Mouse (Mus musculus): ENCODE measurements around the gene Mip. TPM values are rescaled to one million over a fixed set of nuclear protein-coding genes. Genes with fewer than 3 reads are reported as not detected.

The Mip gene
- 0.37 and 0.62 TPM in 2 replicates for polyA plus RNA-seq (2011; ENCODE audit: insufficient read depth, insufficient read length, low read depth, missing spikeins)

DNA sequence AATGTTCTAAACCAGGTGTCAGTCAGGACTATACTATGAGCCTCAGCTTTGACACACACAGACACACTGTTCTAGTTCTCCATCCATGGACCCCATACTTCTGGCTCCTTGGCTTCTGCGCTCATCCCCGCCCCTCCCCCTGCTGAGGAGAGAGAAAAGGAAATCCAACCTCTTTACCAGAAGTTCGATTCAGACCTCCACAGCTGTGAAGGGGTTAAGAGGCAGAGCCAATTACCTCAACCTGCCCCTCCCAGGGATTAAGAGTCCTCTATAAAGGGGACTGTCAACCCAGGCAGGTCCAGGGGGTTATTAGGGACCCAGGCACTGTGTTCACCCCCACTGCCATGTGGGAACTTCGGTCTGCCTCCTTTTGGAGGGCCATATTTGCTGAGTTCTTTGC, at the start of gene Mip:
TSS of gene Mip (plus strand) at position 301 of the 400 bp plus-strand sequence.
- no peaks in the 10 kb centered on the region for H3K36me3 ChIP-seq (ENCODE audit: control insufficient read depth, insufficient read depth, low read length, poor library complexity, severe bottlenecking)
- no peaks in the 10 kb centered on the region for H3K4me1 ChIP-seq (ENCODE audit: control insufficient read depth, insufficient read depth, low read length)
- no peak within 1 kb of the TSS for H3K9ac ChIP-seq (ENCODE audit: low read depth, poor library complexity, severe bottlenecking)
- H3K4me3 ChIP-seq (ENCODE audit: low read depth, low read length): peak within 1 kb of the TSS; percentile 16
- no peak for TF ChIP-seq CTCF (IDR thresholded peaks at IDR 0.05; ENCODE audit: low read depth, low read length)
- TF ChIP-seq POLR2A (IDR thresholded peaks at IDR 0.05; ENCODE audit: insufficient read depth, low read length): no peak
- no peak for TF ChIP-seq EP300 (IDR thresholded peaks at IDR 0.05; ENCODE audit: insufficient read depth, low read depth, low read length)
- H3K27me3 ChIP-seq (ENCODE audit: control insufficient read depth, insufficient read depth, low read length, poor library complexity, severe bottlenecking): no peaks in the 10 kb centered on the region
- H3K9me3 ChIP-seq (replicated peaks; ENCODE audit: control insufficient read depth, insufficient read depth, low read length, poor library complexity, severe bottlenecking): no peaks in the 10 kb centered on the region
- no peak within 1 kb of the TSS for H3K27ac ChIP-seq (ENCODE audit: insufficient read depth, low read length)

- no peaks in the 10 kb centered on the region for H3K4me1 ChIP-seq (ENCODE audit: control insufficient read depth, insufficient read depth, low read length)
- H3K9ac ChIP-seq (ENCODE audit: low read depth, poor library complexity, severe bottlenecking): peak overlapping the region; percentile 82
- H3K27me3 ChIP-seq (ENCODE audit: control insufficient read depth, insufficient read depth, low read length, poor library complexity, severe bottlenecking): no peaks in the 10 kb centered on the region
- H3K4me3 ChIP-seq (ENCODE audit: low read depth, low read length): peak overlapping the region; percentile 90
- no peaks in the 10 kb centered on the region for H3K9me3 ChIP-seq (replicated peaks; ENCODE audit: control insufficient read depth, insufficient read depth, low read length, poor library complexity, severe bottlenecking)
- peak overlapping the region; percentile 85 for H3K27ac ChIP-seq (ENCODE audit: insufficient read depth, low read length)
- no peaks in the 10 kb centered on the region for H3K36me3 ChIP-seq (ENCODE audit: control insufficient read depth, insufficient read depth, low read length, poor library complexity, severe bottlenecking)
- no peak for TF ChIP-seq EP300 (IDR thresholded peaks at IDR 0.05; ENCODE audit: insufficient read depth, low read depth, low read length)
- no peak for TF ChIP-seq POLR2A (IDR thresholded peaks at IDR 0.05; ENCODE audit: insufficient read depth, low read length)
- no peak for TF ChIP-seq CTCF (IDR thresholded peaks at IDR 0.05; ENCODE audit: low read depth, low read length)
Observed at GRCm38 (mm10) chr10:128175996-128176755, 49.5 kb upstream of the Mip start.

- Histone ChIP-seq H3K4me1 (ENCODE audit: control insufficient read depth, insufficient read depth, low read length) (no peaks in the 10 kb centered on the region), H3K4me3 (ENCODE audit: low read depth, low read length) (no peak overlapping the region), H3K9me3 (replicated peaks; ENCODE audit: control insufficient read depth, insufficient read depth, low read length, poor library complexity, severe bottlenecking) (no peaks in the 10 kb centered on the region), H3K27ac (ENCODE audit: insufficient read depth, low read length) (no peak overlapping the region), H3K27me3 (ENCODE audit: control insufficient read depth, insufficient read depth, low read length, poor library complexity, severe bottlenecking) (no peaks in the 10 kb centered on the region), H3K36me3 (ENCODE audit: control insufficient read depth, insufficient read depth, low read length, poor library complexity, severe bottlenecking) (no peaks in the 10 kb centered on the region), H3K9ac (ENCODE audit: low read depth, poor library complexity, severe bottlenecking) (no peak overlapping the region)
- TF ChIP-seq CTCF (IDR thresholded peaks at IDR 0.05; ENCODE audit: low read depth, low read length) (no peak), POLR2A (IDR thresholded peaks at IDR 0.05; ENCODE audit: insufficient read depth, low read length) (no peak), EP300 (IDR thresholded peaks at IDR 0.05; ENCODE audit: insufficient read depth, low read depth, low read length) (no peak)
Observed at GRCm38 (mm10) chr10:128177316-128177715, 48.3 kb upstream of the Mip start.

- Histone ChIP-seq H3K9me3 (replicated peaks; ENCODE audit: control insufficient read depth, insufficient read depth, low read length, poor library complexity, severe bottlenecking) (no peaks in the 10 kb centered on the region), H3K4me3 (ENCODE audit: low read depth, low read length) (peak within 1 kb of the TSS; percentile 12; the same call in 1 of the 2 replicates), H3K27ac (ENCODE audit: insufficient read depth, low read length) (peak within 1 kb of the TSS; percentile 76), H3K36me3 (ENCODE audit: control insufficient read depth, insufficient read depth, low read length, poor library complexity, severe bottlenecking) (no peaks in the 10 kb centered on the region), H3K9ac (ENCODE audit: low read depth, poor library complexity, severe bottlenecking) (peak within 1 kb of the TSS; percentile 37), H3K4me1 (ENCODE audit: control insufficient read depth, insufficient read depth, low read length) (peaks cover 3% of the 10 kb centered on the region), H3K27me3 (ENCODE audit: control insufficient read depth, insufficient read depth, low read length, poor library complexity, severe bottlenecking) (no peaks in the 10 kb centered on the region)
- TF ChIP-seq EP300 (IDR thresholded peaks at IDR 0.05; ENCODE audit: insufficient read depth, low read depth, low read length) (no peak), CTCF (IDR thresholded peaks at IDR 0.05; ENCODE audit: low read depth, low read length) (no peak), POLR2A (IDR thresholded peaks at IDR 0.05; ENCODE audit: insufficient read depth, low read length) (no peak)
Observed at GRCm38 (mm10) chr10:128179989-128180388, 45.6 kb upstream of the Mip start, which contains the start of gene Rbms2. Gene Rbms2, minus strand, starts transcription at chr10:128180297.

DNA sequence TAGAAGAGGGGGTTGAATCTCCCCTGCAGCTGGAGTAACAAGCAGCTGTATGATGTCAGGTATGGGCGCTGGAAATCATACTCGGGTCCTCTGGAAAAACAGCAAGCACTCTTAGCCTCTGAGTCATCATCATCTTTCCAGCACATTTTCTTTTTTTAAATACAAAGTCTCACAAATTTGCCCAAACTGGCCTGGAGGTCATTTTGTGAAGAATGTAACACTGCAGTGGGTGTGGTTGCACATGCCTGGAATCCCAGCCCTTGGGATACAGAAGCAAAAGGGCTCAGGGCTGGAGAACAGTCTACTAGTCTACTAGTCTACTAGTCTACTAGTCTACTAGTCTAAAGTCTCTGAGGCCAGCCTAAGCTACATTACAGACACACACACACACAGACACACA, 41.3 kb upstream of the Mip start:
- Histone ChIP-seq H3K4me3 (ENCODE audit: low read depth, low read length) (no peak overlapping the region), H3K9me3 (replicated peaks; ENCODE audit: control insufficient read depth, insufficient read depth, low read length, poor library complexity, severe bottlenecking) (no peaks in the 10 kb centered on the region), H3K4me1 (ENCODE audit: control insufficient read depth, insufficient read depth, low read length) (peaks cover 7% of the 10 kb centered on the region), H3K27me3 (ENCODE audit: control insufficient read depth, insufficient read depth, low read length, poor library complexity, severe bottlenecking) (no peaks in the 10 kb centered on the region), H3K27ac (ENCODE audit: insufficient read depth, low read length) (peak overlapping the region; percentile 71), H3K36me3 (ENCODE audit: control insufficient read depth, insufficient read depth, low read length, poor library complexity, severe bottlenecking) (no peaks in the 10 kb centered on the region), H3K9ac (ENCODE audit: low read depth, poor library complexity, severe bottlenecking) (no peak overlapping the region)
- TF ChIP-seq EP300 (IDR thresholded peaks at IDR 0.05; ENCODE audit: insufficient read depth, low read depth, low read length) (no peak), POLR2A (IDR thresholded peaks at IDR 0.05; ENCODE audit: insufficient read depth, low read length) (no peak), CTCF (IDR thresholded peaks at IDR 0.05; ENCODE audit: low read depth, low read length) (no peak)
